In genomic region chr11:76319714-76320435, GRCm38 (mm10) we compare ENCODE assay signal across 11 mouse cellular contexts.
DNase-seq lines count a peak whose midpoint lies in the region; ATAC-seq lines count a peak whose summit lies in the region.
"Had no signal": no experiment of that assay in that cellular context is flagged by ENCODE, and none has a peak within 500 bp of the region (broad histone marks: within the 10 kb centered on the region; RNA-seq: fewer than 3 reads in every experiment).

No protein-coding gene starts in this region.

- peaks cover 54% of the 10 kb centered on the region for H3K4me1 ChIP-seq in brown adipose tissue, adult 24 weeks (ENCODE audit: control insufficient read depth, insufficient read depth, insufficient read length, low read length)
- peaks cover 47% of the 10 kb centered on the region for H3K4me1 ChIP-seq in limb, embryonic 12.5 days (replicated peaks)

- intact Hi-C loops in heart, postnatal 10 days (cut with DNase I): no loop called here

- H3K27me3 ChIP-seq in limb, embryonic 12.5 days: no peaks in the 10 kb centered on the region
- H3K27me3 ChIP-seq: Patski had no signal

- H3K4me2 ChIP-seq in limb, embryonic 12.5 days: no peak overlapping the region

- H3K27ac ChIP-seq in brown adipose tissue, adult 24 weeks (replicated peaks; ENCODE audit: low read depth, low read length): peak overlapping the region; percentile 81
- H3K27ac ChIP-seq in limb, embryonic 12.5 days: peak overlapping the region; percentile 45; the same call in 1 of the 2 replicates

- H3K9me3 ChIP-seq in limb, embryonic 12.5 days: 0 out of 2 replicates have a peak, but pooled peaks cover 4% of the 10 kb centered on the region

- 55% methylated on average over 9 of the region's 9 CpGs for WGBS in limb, embryonic 12.5 days

- H3K4me3 ChIP-seq in brown adipose tissue, adult 24 weeks (ENCODE audit: insufficient read depth, low read depth, low read length): no peak overlapping the region
- H3K4me3 ChIP-seq in limb, embryonic 12.5 days (replicated peaks): no peak overlapping the region

- DNase-seq in heart, adult 8-10 months (ENCODE audit: low spot score): peak; percentile 61
- DNase-seq in heart, postnatal 10 days: no peak
- DNase-seq in ES-CJ7 (ENCODE audit: low read depth, low spot score): peak; percentile 92
- DNase-seq in layer of hippocampus, adult 9-11 months: no peak
- no peak for DNase-seq in frontal cortex, postnatal 14 days (ENCODE audit: low spot score in 2 of 2)
- DNase-seq: adrenal gland, postnatal 14 days; cerebellum, adult 9-11 months; embryo, embryonic 11 days had no signal

- ATAC-seq in limb, embryonic 12.5 days (ENCODE audit: insufficient number of reproducible peaks, insufficient read depth, low FRiP score, low TSS enrichment, low read depth): no peak
- ATAC-seq: Patski had no signal

- no peak overlapping the region for H3K9ac ChIP-seq in limb, embryonic 12.5 days (replicated peaks)

- 0 out of 2 replicates have a peak, but pooled peaks cover 6% of the 10 kb centered on the region for H3K36me3 ChIP-seq in limb, embryonic 12.5 days

Comparison
In these comparisons a context has a peak if more than half of its experiments do, and no peak if none do; other contexts are left out.
1. DNase-seq: peak in heart, adult 8-10 months (single experiment) and ES-CJ7 (single experiment); none in heart, postnatal 10 days (0 of 2), layer of hippocampus, adult 9-11 months (single experiment) and frontal cortex, postnatal 14 days (0 of 2).